Mouse (Mus musculus): Measurements from ENCODE around the gene Sft2d2. TPM values are rescaled to one million over a fixed set of nuclear protein-coding genes. Genes with fewer than 3 reads are reported as not detected.

The Sft2d2 gene
- polyA plus RNA-seq, 1 experiment from 2014 or later: 5.8 TPM

GRCm38 (mm10) chr1:165160723-165161405 lies 33.4 kb downstream of the Sft2d2 start, which contains the start of gene Tbx19:
Tbx19 (minus strand) TSS chr1:165160773.
- Histone ChIP-seq H3K27me3 (replicated peaks; ENCODE audit: control insufficient read depth, insufficient read depth, low read length) (no peaks in the 10 kb centered on the region), H3K4me2 (ENCODE audit: low read length) (no peak within 1 kb of the TSS), H3K4me1 (ENCODE audit: control insufficient read depth, insufficient read depth, low read depth, low read length) (no peaks in the 10 kb centered on the region), H3K9me3 (ENCODE audit: control insufficient read depth, low read length) (no peaks in the 10 kb centered on the region), H3K9ac (ENCODE audit: low read depth, low read length) (no peak within 1 kb of the TSS), H3K4me3 (ENCODE audit: low read length) (no peak within 1 kb of the TSS), H3K27ac (ENCODE audit: low read depth, low read length) (no peak within 1 kb of the TSS), H3K36me3 (ENCODE audit: control insufficient read depth, insufficient read depth, low read length) (no peaks in the 10 kb centered on the region)
- 83% methylated on average over 8 of the region's 8 CpGs for WGBS
- no peak for ATAC-seq

GRCm38 (mm10) chr1:165158841-165159240 lies 35.4 kb downstream of the Sft2d2 start:
- H3K4me1 ChIP-seq (ENCODE audit: control insufficient read depth, insufficient read depth, low read depth, low read length): no peaks in the 10 kb centered on the region
- no peaks in the 10 kb centered on the region for H3K27me3 ChIP-seq (replicated peaks; ENCODE audit: control insufficient read depth, insufficient read depth, low read length)
- no peak for ATAC-seq
- H3K36me3 ChIP-seq (ENCODE audit: control insufficient read depth, insufficient read depth, low read length): no peaks in the 10 kb centered on the region
- no peak overlapping the region for H3K4me3 ChIP-seq (ENCODE audit: low read length)
- WGBS: 75% methylated on average over 10 of the region's 10 CpGs
- H3K9me3 ChIP-seq (ENCODE audit: control insufficient read depth, low read length): no peaks in the 10 kb centered on the region
- H3K27ac ChIP-seq (ENCODE audit: low read depth, low read length): no peak overlapping the region
- no peak overlapping the region for H3K4me2 ChIP-seq (ENCODE audit: low read length)
- H3K9ac ChIP-seq (ENCODE audit: low read depth, low read length): no peak overlapping the region

GRCm38 (mm10) chr1:165154162-165154561 lies 40.1 kb downstream of the Sft2d2 start:
- Histone ChIP-seq H3K4me2 (ENCODE audit: low read length) (no peak overlapping the region), H3K27me3 (replicated peaks; ENCODE audit: control insufficient read depth, insufficient read depth, low read length) (no peaks in the 10 kb centered on the region), H3K9me3 (ENCODE audit: control insufficient read depth, low read length) (no peaks in the 10 kb centered on the region), H3K36me3 (ENCODE audit: control insufficient read depth, insufficient read depth, low read length) (no peaks in the 10 kb centered on the region), H3K27ac (ENCODE audit: low read depth, low read length) (no peak overlapping the region), H3K4me1 (ENCODE audit: control insufficient read depth, insufficient read depth, low read depth, low read length) (no peaks in the 10 kb centered on the region), H3K4me3 (ENCODE audit: low read length) (no peak overlapping the region), H3K9ac (ENCODE audit: low read depth, low read length) (no peak overlapping the region)
- 85% methylated on average over 4 of the region's 4 CpGs for WGBS
- no peak for ATAC-seq

- Histone ChIP-seq H3K4me2 (ENCODE audit: low read length) (no peak overlapping the region), H3K9ac (ENCODE audit: low read depth, low read length) (no peak overlapping the region), H3K4me3 (ENCODE audit: low read length) (no peak overlapping the region), H3K27me3 (replicated peaks; ENCODE audit: control insufficient read depth, insufficient read depth, low read length) (no peaks in the 10 kb centered on the region), H3K36me3 (ENCODE audit: control insufficient read depth, insufficient read depth, low read length) (no peaks in the 10 kb centered on the region), H3K4me1 (ENCODE audit: control insufficient read depth, insufficient read depth, low read depth, low read length) (no peaks in the 10 kb centered on the region), H3K27ac (ENCODE audit: low read depth, low read length) (no peak overlapping the region), H3K9me3 (ENCODE audit: control insufficient read depth, low read length) (no peaks in the 10 kb centered on the region)
- WGBS: 75% methylated on average over 8 of the region's 8 CpGs
- no peak for ATAC-seq
These were observed 43.0 kb downstream of the Sft2d2 start for GRCm38 (mm10) chr1:165151216-165151615.

- no peak for ATAC-seq
- Histone ChIP-seq H3K4me2 (ENCODE audit: low read length) (no peak overlapping the region), H3K27me3 (replicated peaks; ENCODE audit: control insufficient read depth, insufficient read depth, low read length) (no peaks in the 10 kb centered on the region), H3K9ac (ENCODE audit: low read depth, low read length) (no peak overlapping the region), H3K27ac (ENCODE audit: low read depth, low read length) (no peak overlapping the region), H3K9me3 (ENCODE audit: control insufficient read depth, low read length) (peaks cover 2% of the 10 kb centered on the region; the same call in 1 of the 2 replicates), H3K36me3 (ENCODE audit: control insufficient read depth, insufficient read depth, low read length) (no peaks in the 10 kb centered on the region), H3K4me3 (ENCODE audit: low read length) (no peak overlapping the region), H3K4me1 (ENCODE audit: control insufficient read depth, insufficient read depth, low read depth, low read length) (no peaks in the 10 kb centered on the region)
- 89% methylated on average over 12 of the region's 12 CpGs for WGBS
These were observed 51.8 kb downstream of the Sft2d2 start for GRCm38 (mm10) chr1:165142343-165142916.

- Histone ChIP-seq H3K27me3 (replicated peaks; ENCODE audit: control insufficient read depth, insufficient read depth, low read length) (no peaks in the 10 kb centered on the region), H3K9me3 (ENCODE audit: control insufficient read depth, low read length) (peaks cover 2% of the 10 kb centered on the region; the same call in 1 of the 2 replicates), H3K27ac (ENCODE audit: low read depth, low read length) (no peak overlapping the region), H3K4me1 (ENCODE audit: control insufficient read depth, insufficient read depth, low read depth, low read length) (no peaks in the 10 kb centered on the region), H3K4me2 (ENCODE audit: low read length) (no peak overlapping the region), H3K9ac (ENCODE audit: low read depth, low read length) (no peak overlapping the region), H3K4me3 (ENCODE audit: low read length) (no peak overlapping the region), H3K36me3 (ENCODE audit: control insufficient read depth, insufficient read depth, low read length) (no peaks in the 10 kb centered on the region)
- ATAC-seq: no peak
- 82% methylated on average over 3 of the region's 3 CpGs for WGBS
These were observed 54.0 kb downstream of the Sft2d2 start for GRCm38 (mm10) chr1:165140227-165140626.

GRCm38 (mm10) chr1:165133858-165134257 lies 60.4 kb downstream of the Sft2d2 start:
- WGBS: 70% methylated on average over 2 of the region's 2 CpGs
- no peak for ATAC-seq
- Histone ChIP-seq H3K9ac (ENCODE audit: low read depth, low read length) (no peak overlapping the region), H3K4me3 (ENCODE audit: low read length) (no peak overlapping the region), H3K4me2 (ENCODE audit: low read length) (no peak overlapping the region), H3K27ac (ENCODE audit: low read depth, low read length) (no peak overlapping the region), H3K9me3 (ENCODE audit: control insufficient read depth, low read length) (no peaks in the 10 kb centered on the region), H3K27me3 (replicated peaks; ENCODE audit: control insufficient read depth, insufficient read depth, low read length) (no peaks in the 10 kb centered on the region), H3K4me1 (ENCODE audit: control insufficient read depth, insufficient read depth, low read depth, low read length) (no peaks in the 10 kb centered on the region), H3K36me3 (ENCODE audit: control insufficient read depth, insufficient read depth, low read length) (no peaks in the 10 kb centered on the region)

- no peaks in the 10 kb centered on the region for H3K27me3 ChIP-seq (replicated peaks; ENCODE audit: control insufficient read depth, insufficient read depth, low read length)
- 73% methylated on average over 5 of the region's 5 CpGs for WGBS
- no peak overlapping the region for H3K27ac ChIP-seq (ENCODE audit: low read depth, low read length)
- no peak for ATAC-seq
- H3K4me3 ChIP-seq (ENCODE audit: low read length): no peak overlapping the region
- no peaks in the 10 kb centered on the region for H3K36me3 ChIP-seq (ENCODE audit: control insufficient read depth, insufficient read depth, low read length)
- no peaks in the 10 kb centered on the region for H3K9me3 ChIP-seq (ENCODE audit: control insufficient read depth, low read length)
- H3K9ac ChIP-seq (ENCODE audit: low read depth, low read length): no peak overlapping the region
- H3K4me2 ChIP-seq (ENCODE audit: low read length): no peak overlapping the region
- H3K4me1 ChIP-seq (ENCODE audit: control insufficient read depth, insufficient read depth, low read depth, low read length): no peaks in the 10 kb centered on the region
These were observed 61.0 kb downstream of the Sft2d2 start for GRCm38 (mm10) chr1:165133279-165133678.

GRCm38 (mm10) chr1:165132187-165132877 lies 61.9 kb downstream of the Sft2d2 start:
- Histone ChIP-seq H3K27ac (ENCODE audit: low read depth, low read length) (no peak overlapping the region), H3K4me3 (ENCODE audit: low read length) (no peak overlapping the region), H3K27me3 (replicated peaks; ENCODE audit: control insufficient read depth, insufficient read depth, low read length) (no peaks in the 10 kb centered on the region), H3K4me1 (ENCODE audit: control insufficient read depth, insufficient read depth, low read depth, low read length) (no peaks in the 10 kb centered on the region), H3K36me3 (ENCODE audit: control insufficient read depth, insufficient read depth, low read length) (no peaks in the 10 kb centered on the region), H3K9ac (ENCODE audit: low read depth, low read length) (no peak overlapping the region), H3K4me2 (ENCODE audit: low read length) (no peak overlapping the region), H3K9me3 (ENCODE audit: control insufficient read depth, low read length) (no peaks in the 10 kb centered on the region)
- ATAC-seq: peak; percentile 73
- WGBS: 70% methylated on average over 14 of the region's 14 CpGs

Measured in hindbrain, embryonic 16.5 days (tissue).